Mouse (Mus musculus) stomach, postnatal 0 days (tissue): Measurements from ENCODE around the gene Dhh.

Experiments
- CTCF ChIP-seq: IDR thresholded peaks from 2 replicates; pipeline ENCODE4 v1.5.1; 2016; ENCODE audit warnings: antibody characterized with exemption, low read depth, mild to moderate bottlenecking, moderate library complexity
- EP300 ChIP-seq: optimal IDR thresholded peaks from 2 replicates; pipeline ENCODE3; 2016; ENCODE audit warnings: antibody characterized with exemption

DNA sequence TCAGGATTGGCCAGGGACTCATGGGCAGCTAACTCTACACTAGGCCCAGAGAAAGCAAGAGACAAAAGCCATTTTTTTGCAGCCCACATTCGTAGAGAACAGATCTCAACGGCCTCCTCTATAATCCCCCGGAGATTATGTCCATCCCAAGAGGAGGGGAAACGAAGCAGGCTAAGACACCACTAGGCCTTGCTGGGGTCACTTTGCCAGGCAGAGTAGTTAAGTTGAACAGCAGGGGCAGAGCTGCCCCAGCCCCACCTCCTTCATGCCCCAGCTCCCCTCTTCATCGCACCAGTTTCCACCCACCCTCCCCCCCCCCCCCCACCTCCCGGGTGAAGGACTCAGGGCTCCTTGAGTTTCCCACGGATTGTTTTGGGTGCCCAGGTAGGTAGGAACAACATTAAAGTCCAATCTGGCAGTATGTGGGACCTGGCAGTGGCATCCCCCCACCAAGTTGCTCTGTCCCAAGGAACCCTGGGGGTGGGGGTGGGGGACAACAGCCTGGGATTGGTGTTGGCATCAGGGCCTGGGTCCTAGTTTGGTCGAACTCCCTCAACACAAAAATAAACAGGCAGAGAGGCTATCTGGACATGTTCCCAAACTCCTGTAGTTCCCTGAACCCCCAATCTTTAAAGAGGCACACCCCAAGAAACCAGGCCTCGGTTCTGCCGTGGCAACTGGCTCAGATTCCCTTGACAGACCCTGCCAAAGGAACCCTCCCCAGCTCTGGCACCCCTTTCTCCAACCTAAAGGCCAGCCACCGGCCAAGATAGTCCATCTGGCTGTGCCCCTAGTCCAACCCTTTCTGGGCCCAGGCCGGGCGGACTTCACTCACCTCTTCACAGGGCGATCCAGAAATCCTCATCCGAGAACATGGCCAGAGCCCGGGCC, 27.9 kb downstream of the Dhh start:
- no peak for TF ChIP-seq EP300
- TF ChIP-seq CTCF, result no peak
